Mouse (Mus musculus) inflammation-experienced regulatory T-cells (primary cell): ENCODE measurements around the gene Slc7a10. TPM values are rescaled to one million over a fixed set of nuclear protein-coding genes. Genes with fewer than 3 reads are reported as not detected.

Experiments
- polyA plus RNA-seq, 2 experiments: library from polyadenylated mRNA; unstranded; fragments of 100-300 nt; shearing (Covaris generic); gene quantifications; one replicate each; pipeline ENCODE4 v1.2.1; 2017

The Slc7a10 gene
- polyA plus RNA-seq, result 10 to 100 TPM in 1 of 2 experiments, not detected in 1; 26.5 TPM

DNA sequence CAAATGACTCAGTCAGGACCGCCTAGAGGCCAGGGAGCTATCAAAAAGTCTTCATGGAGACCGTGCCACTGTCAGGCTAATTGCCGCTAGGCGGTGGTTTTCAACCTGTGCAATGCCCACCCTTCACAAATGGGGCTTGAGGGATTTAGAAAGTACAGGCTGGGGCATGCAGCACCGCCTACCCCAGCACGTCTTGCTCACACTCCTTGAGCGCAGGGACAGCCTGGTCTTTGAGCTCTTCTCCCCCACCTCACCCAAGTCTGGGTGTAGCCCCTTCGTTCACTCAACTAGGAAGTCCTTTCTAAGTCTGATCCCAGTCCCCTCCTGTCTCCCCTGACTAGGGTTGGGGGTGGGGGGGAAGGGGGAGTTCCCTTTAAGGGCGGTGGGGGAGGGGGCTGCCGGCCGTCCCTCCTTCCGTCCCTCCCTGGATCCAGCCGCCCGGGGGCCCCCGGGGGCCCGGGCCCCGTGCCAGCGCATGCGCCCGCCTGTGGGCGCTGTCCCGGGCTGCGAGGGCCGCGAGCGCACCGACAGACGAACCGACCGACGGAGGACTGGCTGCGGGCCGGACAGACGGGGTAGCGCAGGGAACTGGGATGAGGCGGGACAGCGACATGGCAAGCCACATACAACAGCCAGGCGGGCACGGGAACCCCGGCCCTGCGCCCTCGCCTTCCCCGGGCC, at the start of gene Slc7a10:
Slc7a10 (plus strand) TSS at position 497 of the 681 bp plus-strand sequence.

DNA sequence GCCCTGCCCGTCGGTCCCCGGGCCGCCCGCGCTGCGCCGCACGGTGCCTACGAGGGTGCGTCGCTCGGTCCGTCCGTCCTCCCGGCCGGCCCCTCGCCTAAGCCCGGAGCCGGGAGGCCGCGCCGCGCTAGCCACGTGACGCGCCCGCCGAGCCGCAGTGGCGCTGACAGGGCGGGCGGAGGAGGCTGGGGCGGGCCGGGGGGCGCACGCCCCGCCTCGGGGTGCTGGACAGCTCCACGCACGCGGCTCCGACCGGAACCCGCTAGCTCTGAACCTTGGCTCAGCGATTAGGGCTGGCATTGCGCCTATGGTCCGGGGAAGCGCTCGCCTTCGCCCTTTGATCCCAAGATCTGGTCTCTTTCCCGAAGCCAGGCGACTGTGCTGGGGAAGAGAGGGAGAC, 29.0 kb downstream of the Slc7a10 start, which contains the start of gene Lrp3:
Lrp3 (minus strand) TSS at position 274 of the 400 bp plus-strand sequence.

Other genes starting within 250 kb of the Slc7a10 start
- gene Cebpg, start 129.8 kb upstream of the Slc7a10 start, polyA plus RNA-seq, result 10 to 100 TPM; 28.6 to 36.0 TPM
- 1 to 10 TPM in 1 of 2 experiments, under 1 TPM in 1; 0.38 to 6.2 TPM for gene Cebpa, start 67.1 kb upstream of the Slc7a10 start, polyA plus RNA-seq
- gene Lrp3, start 29.1 kb downstream of the Slc7a10 start, polyA plus RNA-seq, result 1 to 10 TPM in 1 of 2 experiments, not detected in 1; 7.6 TPM
- gene Gpatch1, start 132.1 kb downstream of the Slc7a10 start, polyA plus RNA-seq, result 10 to 100 TPM; 20.4 to 21.6 TPM
- gene Rhpn2, start 147.8 kb downstream of the Slc7a10 start, polyA plus RNA-seq, result under 1 TPM; 0.66 to 0.95 TPM
- 10 to 100 TPM; 23.8 to 28.5 TPM for gene Faap24, start 210.5 kb downstream of the Slc7a10 start, polyA plus RNA-seq
- gene Cep89, start 210.7 kb downstream of the Slc7a10 start, polyA plus RNA-seq, result 10 to 100 TPM; 14.2 to 14.9 TPM